Mouse (Mus musculus): ENCODE results near the gene Cntnap2. TPM values are rescaled to one million over a fixed set of nuclear protein-coding genes. Genes with fewer than 3 reads are reported as not detected.

The Cntnap2 gene
- total and polyA plus RNA-seq, 2 experiments from 2014 or later: 39.8 to 76.6 TPM

- no peaks in the 10 kb centered on the region for H3K9me3 ChIP-seq (ENCODE audit: low read length)
- no peak overlapping the region for H3K4me2 ChIP-seq (ENCODE audit: low read depth, low read length)
- H3K4me3 ChIP-seq (ENCODE audit: low read length): no peak overlapping the region
- no peak for DNase-seq (ENCODE audit: low spot score)
- no peaks in the 10 kb centered on the region for H3K27me3 ChIP-seq (ENCODE audit: insufficient read depth, low read length)
- H3K9ac ChIP-seq (replicated peaks; ENCODE audit: low read length): no peak overlapping the region
- TF ChIP-seq CTCF (IDR thresholded peaks at IDR 0.05; ENCODE audit: low read depth): no peak
- H3K27ac ChIP-seq: no peak overlapping the region
- no peaks in the 10 kb centered on the region for H3K36me3 ChIP-seq (ENCODE audit: insufficient read depth, low read length)
- no peak for ATAC-seq
- H3K4me1 ChIP-seq (ENCODE audit: insufficient read depth, low read length): no peaks in the 10 kb centered on the region
These were observed 895.6 kb downstream of the Cntnap2 start for GRCm38 (mm10) chr6:45954773-45955172.

- H3K4me1 ChIP-seq (ENCODE audit: insufficient read depth, low read length): no peaks in the 10 kb centered on the region
- WGBS: 78% methylated on average over 1 of the region's 1 CpGs
- DNase-seq (ENCODE audit: low spot score): no peak
These were observed 905.3 kb downstream of the Cntnap2 start for GRCm38 (mm10) chr6:45964494-45964893.

GRCm38 (mm10) chr6:45974471-45975154 lies 915.5 kb downstream of the Cntnap2 start:
- H3K4me3 ChIP-seq (ENCODE audit: low read length): no peak overlapping the region
- ATAC-seq (no peak), DNase-seq (ENCODE audit: low spot score) (no peak)
- H3K9me3 ChIP-seq (ENCODE audit: low read length): no peaks in the 10 kb centered on the region
- H3K27ac ChIP-seq: no peak overlapping the region
- no peak overlapping the region for H3K4me2 ChIP-seq (ENCODE audit: low read depth, low read length)
- no peak for TF ChIP-seq CTCF (IDR thresholded peaks at IDR 0.05; ENCODE audit: low read depth)
- H3K4me1 ChIP-seq (ENCODE audit: insufficient read depth, low read length): no peaks in the 10 kb centered on the region
- no peak overlapping the region for H3K9ac ChIP-seq (replicated peaks; ENCODE audit: low read length)
- WGBS: 54% methylated on average over 6 of the region's 6 CpGs
- no peaks in the 10 kb centered on the region for H3K36me3 ChIP-seq (ENCODE audit: insufficient read depth, low read length)
- H3K27me3 ChIP-seq (ENCODE audit: insufficient read depth, low read length): no peaks in the 10 kb centered on the region

More at GRCm38 (mm10) chr6:45964494-45964893, 905.3 kb downstream of the Cntnap2 start:
- H3K27ac ChIP-seq: no peak overlapping the region
- no peaks in the 10 kb centered on the region for H3K27me3 ChIP-seq (ENCODE audit: insufficient read depth, low read length)
- no peak overlapping the region for H3K4me2 ChIP-seq (ENCODE audit: low read depth, low read length)
- no peaks in the 10 kb centered on the region for H3K9me3 ChIP-seq (ENCODE audit: low read length)
- H3K9ac ChIP-seq (replicated peaks; ENCODE audit: low read length): no peak overlapping the region
- no peak for TF ChIP-seq CTCF (IDR thresholded peaks at IDR 0.05; ENCODE audit: low read depth)
- H3K36me3 ChIP-seq (ENCODE audit: insufficient read depth, low read length): no peaks in the 10 kb centered on the region
- ATAC-seq: no peak
- H3K4me3 ChIP-seq (ENCODE audit: low read length): no peak overlapping the region

DNA sequence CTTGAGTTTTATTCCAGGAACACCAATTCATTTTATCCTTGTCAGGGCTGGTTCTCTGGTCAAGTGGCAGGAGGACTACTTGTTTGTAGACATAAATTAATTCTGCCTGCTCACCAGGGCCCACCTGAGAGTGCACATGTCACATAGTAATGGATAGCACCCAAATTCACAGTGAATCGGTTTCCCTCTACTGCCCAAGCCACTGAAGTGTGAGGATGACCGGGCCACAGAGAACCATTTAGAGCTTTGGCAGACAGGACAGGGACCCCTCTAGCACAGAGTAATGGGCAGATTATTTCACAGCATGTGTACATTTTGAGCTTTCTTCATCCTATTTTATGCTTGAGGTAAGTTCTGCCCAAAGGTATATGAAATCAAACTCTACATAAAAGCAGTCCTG lies 920.0 kb downstream of the Cntnap2 start:
- Histone ChIP-seq H3K9ac (replicated peaks; ENCODE audit: low read length) (no peak overlapping the region), H3K4me2 (ENCODE audit: low read depth, low read length) (no peak overlapping the region), H3K27ac (no peak overlapping the region), H3K9me3 (ENCODE audit: low read length) (no peaks in the 10 kb centered on the region), H3K27me3 (ENCODE audit: insufficient read depth, low read length) (no peaks in the 10 kb centered on the region), H3K4me1 (ENCODE audit: insufficient read depth, low read length) (no peaks in the 10 kb centered on the region), H3K36me3 (ENCODE audit: insufficient read depth, low read length) (no peaks in the 10 kb centered on the region), H3K4me3 (ENCODE audit: low read length) (no peak overlapping the region)
- TF ChIP-seq CTCF (IDR thresholded peaks at IDR 0.05; ENCODE audit: low read depth): no peak
- WGBS: 74% methylated on average over 2 of the region's 2 CpGs
- peak; percentile 6 for DNase-seq (ENCODE audit: low spot score)
- ATAC-seq: no peak

DNA sequence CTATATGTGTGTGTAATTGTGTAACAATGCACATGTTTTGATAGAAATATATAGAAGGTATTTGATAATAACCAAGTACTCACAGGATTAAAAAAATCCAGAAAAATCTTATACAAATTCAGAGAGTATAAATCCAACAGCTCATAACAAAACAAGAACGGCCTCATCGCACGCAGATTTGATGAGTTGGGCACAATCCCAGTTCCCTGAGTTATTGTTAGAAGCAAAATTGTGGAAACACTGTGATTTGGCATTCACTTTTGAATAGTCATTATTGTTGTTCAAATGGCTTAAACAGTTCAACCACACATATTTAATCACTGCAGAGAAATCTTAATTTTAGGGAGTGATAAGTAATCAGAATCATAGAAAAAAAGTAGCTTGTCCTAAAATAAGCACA lies 928.9 kb downstream of the Cntnap2 start:
- H3K4me2 ChIP-seq (ENCODE audit: low read depth, low read length): no peak overlapping the region
- no peaks in the 10 kb centered on the region for H3K9me3 ChIP-seq (ENCODE audit: low read length)
- no peak overlapping the region for H3K4me3 ChIP-seq (ENCODE audit: low read length)
- H3K27me3 ChIP-seq (ENCODE audit: insufficient read depth, low read length): no peaks in the 10 kb centered on the region
- DNase-seq (ENCODE audit: low spot score): no peak
- WGBS: 64% methylated on average over 3 of the region's 3 CpGs
- TF ChIP-seq CTCF (IDR thresholded peaks at IDR 0.05; ENCODE audit: low read depth): no peak
- H3K9ac ChIP-seq (replicated peaks; ENCODE audit: low read length): no peak overlapping the region
- H3K27ac ChIP-seq: no peak overlapping the region
- H3K36me3 ChIP-seq (ENCODE audit: insufficient read depth, low read length): no peaks in the 10 kb centered on the region
- H3K4me1 ChIP-seq (ENCODE audit: insufficient read depth, low read length): no peaks in the 10 kb centered on the region
- no peak for ATAC-seq

DNA sequence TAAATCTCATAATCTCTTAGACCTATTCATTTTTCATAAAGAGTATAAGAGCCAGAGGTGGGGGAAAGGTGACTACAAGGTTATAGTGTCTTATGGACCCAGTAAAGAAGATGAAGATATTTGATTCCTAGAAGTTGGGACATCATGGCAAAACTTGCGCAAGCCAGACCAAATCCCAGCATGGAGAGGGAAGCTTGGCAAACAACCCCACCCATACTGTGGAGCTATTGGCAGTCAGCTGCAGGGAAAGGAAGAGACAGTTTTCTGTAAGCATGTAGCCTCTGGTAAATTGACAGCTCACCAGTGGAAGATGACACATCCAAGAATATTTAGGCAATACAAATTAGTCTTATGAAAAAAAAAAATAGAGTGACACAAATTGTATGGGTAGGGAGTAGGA lies 931.9 kb downstream of the Cntnap2 start:
- H3K4me3 ChIP-seq (ENCODE audit: low read length): no peak overlapping the region
- TF ChIP-seq CTCF (IDR thresholded peaks at IDR 0.05; ENCODE audit: low read depth): no peak
- H3K4me2 ChIP-seq (ENCODE audit: low read depth, low read length): no peak overlapping the region
- no peaks in the 10 kb centered on the region for H3K36me3 ChIP-seq (ENCODE audit: insufficient read depth, low read length)
- DNase-seq (ENCODE audit: low spot score) (no peak), ATAC-seq (no peak)
- H3K4me1 ChIP-seq (ENCODE audit: insufficient read depth, low read length): no peaks in the 10 kb centered on the region
- WGBS: 90% methylated on average over 1 of the region's 1 CpGs
- H3K27ac ChIP-seq: no peak overlapping the region
- H3K27me3 ChIP-seq (ENCODE audit: insufficient read depth, low read length): no peaks in the 10 kb centered on the region
- H3K9ac ChIP-seq (replicated peaks; ENCODE audit: low read length): no peak overlapping the region
- no peaks in the 10 kb centered on the region for H3K9me3 ChIP-seq (ENCODE audit: low read length)

GRCm38 (mm10) chr6:46022515-46023143 lies 963.5 kb downstream of the Cntnap2 start:
- no peaks in the 10 kb centered on the region for H3K27me3 ChIP-seq (ENCODE audit: insufficient read depth, low read length)
- no peak overlapping the region for H3K9ac ChIP-seq (replicated peaks; ENCODE audit: low read length)
- H3K27ac ChIP-seq: no peak overlapping the region
- no peaks in the 10 kb centered on the region for H3K36me3 ChIP-seq (ENCODE audit: insufficient read depth, low read length)
- DNase-seq (ENCODE audit: low spot score) (peak; percentile 24), ATAC-seq (no peak)
- H3K4me1 ChIP-seq (ENCODE audit: insufficient read depth, low read length): no peaks in the 10 kb centered on the region
- WGBS: 59% methylated on average over 2 of the region's 2 CpGs
- TF ChIP-seq CTCF (IDR thresholded peaks at IDR 0.05; ENCODE audit: low read depth): no peak
- no peak overlapping the region for H3K4me2 ChIP-seq (ENCODE audit: low read depth, low read length)
- no peak overlapping the region for H3K4me3 ChIP-seq (ENCODE audit: low read length)
- no peaks in the 10 kb centered on the region for H3K9me3 ChIP-seq (ENCODE audit: low read length)
